Mouse (Mus musculus): Measurements from ENCODE around the gene Mtx1. TPM values are rescaled to one million over a fixed set of nuclear protein-coding genes. Genes with fewer than 3 reads are reported as not detected.

Gene Mtx1
- 96.9 and 98.6 TPM in 2 replicates for polyA plus RNA-seq (2011; ENCODE audit: insufficient read length, low read depth, missing spikeins)

DNA sequence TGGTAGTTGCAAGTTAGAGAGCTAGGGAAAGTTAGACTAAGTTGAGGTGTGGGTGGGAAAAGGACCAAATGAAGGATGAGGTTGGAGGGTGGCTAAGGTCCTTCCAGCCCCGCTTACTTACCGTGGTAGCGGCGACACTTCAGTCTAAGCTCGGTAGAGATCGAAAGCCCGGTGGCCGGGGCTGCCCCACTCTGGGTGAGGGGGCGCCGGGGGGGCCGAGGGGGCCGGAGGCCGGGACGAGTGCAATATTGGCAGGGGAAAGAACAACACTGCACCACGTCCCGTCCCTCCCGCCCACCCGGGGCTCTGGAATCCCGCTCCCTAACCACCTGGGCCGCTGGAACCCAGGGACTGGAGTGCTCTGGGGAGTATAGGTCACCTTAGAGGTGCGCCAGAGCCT, at the start of gene Mtx1:
Gene Mtx1 (minus strand): TSS at position 189 of the 400 bp plus-strand sequence.
- no peak for TF ChIP-seq CTCF (IDR thresholded peaks at IDR 0.05; ENCODE audit: borderline replicate concordance, insufficient read depth, low read length)
- no peak for TF ChIP-seq POLR2A (IDR thresholded peaks at IDR 0.05; ENCODE audit: low read depth, low read length)
- Histone ChIP-seq H3K4me3 (ENCODE audit: insufficient read depth, low read length) (peak within 1 kb of the TSS; percentile 26), H3K27ac (ENCODE audit: insufficient read depth, low read length) (peak within 1 kb of the TSS; percentile 87), H3K4me1 (ENCODE audit: control insufficient read depth, insufficient read depth, low read length) (0 out of 2 replicates have a peak, but pooled peaks cover 8% of the 10 kb centered on the region)

DNA sequence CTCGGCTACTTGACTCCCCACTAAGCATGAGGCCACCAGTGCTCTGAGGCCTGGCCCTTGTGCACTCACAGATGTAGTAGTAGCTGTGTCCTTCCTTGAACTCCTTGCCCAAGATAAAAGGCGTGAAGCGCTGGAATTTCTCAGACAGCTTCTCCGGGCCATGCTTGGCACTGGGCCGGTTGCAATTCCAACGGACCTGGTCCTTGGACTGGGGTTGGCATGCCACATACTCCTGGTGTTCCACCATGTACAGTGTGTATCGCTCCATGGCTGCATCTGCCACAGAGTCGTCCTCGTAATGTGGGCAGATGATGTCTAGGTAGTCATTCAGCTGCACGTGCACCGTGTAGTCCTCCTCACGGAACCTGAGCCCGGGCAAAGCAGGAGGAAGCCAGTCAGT, 49.2 kb upstream of the Mtx1 start:
- no peak overlapping the region for H3K27ac ChIP-seq (ENCODE audit: insufficient read depth, low read length)
- TF ChIP-seq CTCF (IDR thresholded peaks at IDR 0.05; ENCODE audit: borderline replicate concordance, insufficient read depth, low read length) = no peak
- TF ChIP-seq POLR2A (IDR thresholded peaks at IDR 0.05; ENCODE audit: low read depth, low read length) = no peak
- H3K4me3 ChIP-seq (ENCODE audit: insufficient read depth, low read length) = no peak overlapping the region
- peaks cover 2% of the 10 kb centered on the region; the same call in 1 of the 2 replicates for H3K4me1 ChIP-seq (ENCODE audit: control insufficient read depth, insufficient read depth, low read length)

DNA sequence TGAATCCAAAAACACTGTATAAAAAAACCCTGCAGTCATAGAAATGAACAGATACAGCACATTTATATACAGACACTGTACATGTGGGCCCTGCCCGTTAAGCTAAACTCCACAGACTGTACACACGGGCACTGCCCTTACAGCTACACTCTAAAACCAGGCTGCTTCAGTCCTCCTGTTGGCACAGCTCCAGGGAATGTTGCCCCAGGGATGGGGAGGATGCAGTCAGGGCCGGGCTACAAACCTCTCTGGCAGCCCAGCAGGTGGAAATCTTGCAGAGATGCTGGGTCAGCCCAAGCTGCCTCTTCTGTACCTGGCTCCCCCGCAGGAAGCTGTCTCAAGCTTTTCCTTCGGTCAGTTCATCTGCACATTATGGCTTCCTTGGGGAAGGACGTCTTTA, 44.9 kb upstream of the Mtx1 start:
- peaks cover 4% of the 10 kb centered on the region; the same call in 1 of the 2 replicates for H3K4me1 ChIP-seq (ENCODE audit: control insufficient read depth, insufficient read depth, low read length)
- TF ChIP-seq POLR2A (IDR thresholded peaks at IDR 0.05; ENCODE audit: low read depth, low read length) (no peak), CTCF (IDR thresholded peaks at IDR 0.05; ENCODE audit: borderline replicate concordance, insufficient read depth, low read length) (no peak)
- no peak overlapping the region for H3K27ac ChIP-seq (ENCODE audit: insufficient read depth, low read length)
- no peak overlapping the region for H3K4me3 ChIP-seq (ENCODE audit: insufficient read depth, low read length)

DNA sequence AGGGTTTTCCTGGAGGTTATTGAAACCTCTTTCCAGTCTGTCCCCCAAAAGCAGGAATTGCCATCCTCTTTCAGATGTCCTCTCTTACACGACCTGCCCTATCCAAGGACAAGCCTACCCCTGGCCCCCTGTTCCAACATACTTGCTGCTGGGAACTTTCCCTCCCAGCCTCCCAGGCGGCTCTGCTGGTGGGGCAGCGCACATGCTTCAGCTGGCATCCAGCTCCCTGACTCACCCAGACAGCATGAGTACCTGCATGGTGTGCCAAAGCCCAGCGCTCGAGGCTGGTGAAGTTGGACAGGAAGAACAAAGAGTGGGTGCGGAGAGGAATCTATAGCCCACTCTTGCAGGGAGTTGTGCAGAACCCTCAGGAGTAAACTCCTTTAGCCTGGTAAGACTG, 44.0 kb upstream of the Mtx1 start:
- TF ChIP-seq POLR2A (IDR thresholded peaks at IDR 0.05; ENCODE audit: low read depth, low read length) (no peak), CTCF (IDR thresholded peaks at IDR 0.05; ENCODE audit: borderline replicate concordance, insufficient read depth, low read length) (no peak)
- no peak overlapping the region for H3K4me3 ChIP-seq (ENCODE audit: insufficient read depth, low read length)
- H3K4me1 ChIP-seq (ENCODE audit: control insufficient read depth, insufficient read depth, low read length) = peaks cover 4% of the 10 kb centered on the region; the same call in 1 of the 2 replicates
- peak overlapping the region; percentile 78 for H3K27ac ChIP-seq (ENCODE audit: insufficient read depth, low read length)

DNA sequence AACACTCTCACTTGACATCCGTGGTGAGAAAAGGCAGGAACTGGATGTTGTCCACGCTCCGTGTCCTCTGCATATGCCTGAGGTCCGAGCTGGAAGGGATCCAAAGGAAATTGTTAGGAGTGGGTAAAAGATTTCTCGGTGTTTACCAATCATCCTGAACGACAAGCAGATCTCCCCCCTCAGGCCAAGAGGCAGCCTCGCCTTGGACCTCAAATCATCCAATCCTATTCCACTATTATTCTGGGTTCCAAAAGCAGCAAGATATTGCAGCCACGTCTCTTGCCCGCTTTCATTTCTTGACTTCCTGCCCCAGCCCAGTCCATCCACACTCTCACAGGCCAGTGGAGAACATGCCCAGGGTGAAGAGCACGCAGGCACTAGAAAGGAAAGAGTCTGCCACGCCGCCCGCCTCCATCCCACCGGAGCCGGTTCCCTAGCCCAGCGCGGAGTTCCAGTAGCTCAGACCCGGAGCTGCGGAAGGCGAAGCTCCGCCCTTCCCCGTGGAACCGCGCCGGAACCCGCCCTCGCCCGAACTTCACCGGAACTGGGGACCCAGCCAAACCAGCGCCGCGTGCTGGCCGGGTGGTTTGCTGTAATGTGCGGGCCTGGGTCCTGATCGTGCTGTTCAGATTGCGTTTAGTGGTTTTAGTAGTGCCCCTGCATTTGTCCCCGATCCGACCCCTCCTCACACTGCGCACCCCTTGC, 43.3 kb upstream of the Mtx1 start, which contains the start of gene Slc50a1:
Gene Slc50a1 (minus strand): TSS at position 520 of the 705 bp plus-strand sequence.
- H3K27ac ChIP-seq (ENCODE audit: insufficient read depth, low read length) = peak within 1 kb of the TSS; percentile 78
- peak; percentile 16; the same call in 1 of the 2 replicates for TF ChIP-seq CTCF (IDR thresholded peaks at IDR 0.05; ENCODE audit: borderline replicate concordance, insufficient read depth, low read length)
- TF ChIP-seq POLR2A (IDR thresholded peaks at IDR 0.05; ENCODE audit: low read depth, low read length) = peak; percentile 88
- H3K4me3 ChIP-seq (ENCODE audit: insufficient read depth, low read length) = peak within 1 kb of the TSS; percentile 55
- peaks cover 4% of the 10 kb centered on the region; the same call in 1 of the 2 replicates for H3K4me1 ChIP-seq (ENCODE audit: control insufficient read depth, insufficient read depth, low read length)

DNA sequence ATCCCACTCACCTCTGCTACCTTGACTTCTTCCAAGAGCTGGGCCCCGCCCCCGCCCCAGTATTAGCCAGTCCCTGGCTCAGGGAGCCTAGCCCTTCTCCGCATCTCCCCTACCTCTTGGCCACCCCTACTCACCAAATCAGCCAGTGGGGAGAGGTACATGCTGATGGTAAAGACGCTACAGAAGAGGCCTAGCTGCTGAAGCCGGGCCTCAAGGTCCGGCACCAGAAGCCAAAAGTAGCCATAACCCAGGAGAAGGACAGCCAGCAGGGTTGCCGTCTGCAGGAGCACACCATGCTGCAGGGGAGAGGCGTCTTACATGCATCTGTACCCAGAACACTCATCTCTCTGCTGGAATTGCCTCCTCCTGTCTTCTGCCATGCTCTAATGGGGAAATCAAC, 42.0 kb upstream of the Mtx1 start:
- H3K4me3 ChIP-seq (ENCODE audit: insufficient read depth, low read length) = no peak overlapping the region
- no peak for TF ChIP-seq POLR2A (IDR thresholded peaks at IDR 0.05; ENCODE audit: low read depth, low read length)
- H3K27ac ChIP-seq (ENCODE audit: insufficient read depth, low read length) = no peak overlapping the region
- H3K4me1 ChIP-seq (ENCODE audit: control insufficient read depth, insufficient read depth, low read length) = peaks cover 4% of the 10 kb centered on the region; the same call in 1 of the 2 replicates

DNA sequence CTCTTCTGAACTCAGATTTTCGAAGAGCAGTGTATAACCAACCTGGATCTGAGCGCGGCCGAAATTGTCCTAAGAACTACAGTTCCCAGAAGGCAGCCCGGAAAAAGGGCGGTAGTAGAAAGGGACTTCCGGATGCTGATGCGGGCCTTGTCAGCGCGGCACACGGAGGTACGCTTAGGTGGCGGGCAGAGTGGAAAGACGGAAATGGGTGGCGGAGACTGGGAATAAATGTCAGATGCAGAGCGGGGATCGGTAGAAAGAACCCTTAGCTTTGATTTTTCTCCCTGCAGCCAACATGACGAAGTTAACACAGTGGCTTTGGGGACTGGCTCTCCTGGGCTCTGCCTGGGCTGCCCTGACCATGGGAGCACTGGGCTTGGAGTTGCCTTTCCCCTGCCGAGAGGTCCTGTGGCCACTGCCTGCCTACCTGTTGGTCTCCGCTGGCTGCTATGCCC, 39.6 kb upstream of the Mtx1 start:
- TF ChIP-seq POLR2A (IDR thresholded peaks at IDR 0.05; ENCODE audit: low read depth, low read length) = peak; percentile 96
- TF ChIP-seq CTCF (IDR thresholded peaks at IDR 0.05; ENCODE audit: borderline replicate concordance, insufficient read depth, low read length) = no peak

DNA sequence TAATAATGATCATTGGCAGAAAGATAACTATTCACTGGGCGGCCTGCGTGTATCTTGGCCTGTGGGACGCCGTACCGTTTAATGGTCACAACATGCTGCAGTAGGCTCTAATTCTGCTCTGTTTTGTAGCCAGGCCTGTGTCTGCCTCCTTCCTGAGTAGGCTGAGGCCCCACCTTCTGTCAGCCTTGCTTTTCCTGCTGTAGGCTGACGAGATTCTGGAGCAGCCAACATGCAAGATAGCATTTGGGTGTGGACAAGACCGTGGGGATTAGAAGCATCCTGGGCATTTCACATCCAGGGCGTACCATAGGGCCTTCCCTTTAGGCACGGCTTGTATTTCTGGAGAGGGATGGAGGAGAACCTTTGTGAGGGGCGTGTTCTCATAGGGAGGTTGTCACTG, 35.5 kb upstream of the Mtx1 start:
- H3K4me3 ChIP-seq (ENCODE audit: insufficient read depth, low read length) = no peak overlapping the region
- no peaks in the 10 kb centered on the region for H3K4me1 ChIP-seq (ENCODE audit: control insufficient read depth, insufficient read depth, low read length)
- TF ChIP-seq CTCF (IDR thresholded peaks at IDR 0.05; ENCODE audit: borderline replicate concordance, insufficient read depth, low read length) (no peak), POLR2A (IDR thresholded peaks at IDR 0.05; ENCODE audit: low read depth, low read length) (no peak)
- no peak overlapping the region for H3K27ac ChIP-seq (ENCODE audit: insufficient read depth, low read length)

More for the DNA sequence above, 39.6 kb upstream of the Mtx1 start:
- Histone ChIP-seq H3K4me1 (ENCODE audit: control insufficient read depth, insufficient read depth, low read length) (peaks cover 4% of the 10 kb centered on the region; the same call in 1 of the 2 replicates), H3K4me3 (ENCODE audit: insufficient read depth, low read length) (peak overlapping the region; percentile 65), H3K27ac (ENCODE audit: insufficient read depth, low read length) (no peak overlapping the region)

DNA sequence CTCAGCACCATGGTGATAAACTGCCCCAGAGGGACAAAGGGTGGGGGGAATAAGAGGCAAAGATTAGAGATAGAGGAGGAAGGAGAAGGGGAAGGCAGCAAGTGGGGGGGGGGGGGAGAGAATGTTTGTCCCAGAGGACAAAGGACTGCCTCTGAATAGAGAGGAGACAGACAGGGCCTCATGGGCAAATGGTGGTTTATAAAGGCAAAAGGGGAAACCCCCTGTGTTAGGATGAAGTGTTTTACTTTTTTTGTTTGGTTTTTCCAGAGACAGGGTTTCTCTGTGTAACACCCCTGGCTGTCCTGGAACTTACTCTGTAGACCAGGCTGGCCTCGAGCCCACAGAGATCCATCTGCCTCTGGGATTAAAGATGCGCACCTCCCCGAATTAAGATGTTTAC, 33.3 kb upstream of the Mtx1 start:
- no peak for TF ChIP-seq CTCF (IDR thresholded peaks at IDR 0.05; ENCODE audit: borderline replicate concordance, insufficient read depth, low read length)
- no peak for TF ChIP-seq POLR2A (IDR thresholded peaks at IDR 0.05; ENCODE audit: low read depth, low read length)
- Histone ChIP-seq H3K27ac (ENCODE audit: insufficient read depth, low read length) (no peak overlapping the region), H3K4me3 (ENCODE audit: insufficient read depth, low read length) (no peak overlapping the region), H3K4me1 (ENCODE audit: control insufficient read depth, insufficient read depth, low read length) (no peaks in the 10 kb centered on the region)

DNA sequence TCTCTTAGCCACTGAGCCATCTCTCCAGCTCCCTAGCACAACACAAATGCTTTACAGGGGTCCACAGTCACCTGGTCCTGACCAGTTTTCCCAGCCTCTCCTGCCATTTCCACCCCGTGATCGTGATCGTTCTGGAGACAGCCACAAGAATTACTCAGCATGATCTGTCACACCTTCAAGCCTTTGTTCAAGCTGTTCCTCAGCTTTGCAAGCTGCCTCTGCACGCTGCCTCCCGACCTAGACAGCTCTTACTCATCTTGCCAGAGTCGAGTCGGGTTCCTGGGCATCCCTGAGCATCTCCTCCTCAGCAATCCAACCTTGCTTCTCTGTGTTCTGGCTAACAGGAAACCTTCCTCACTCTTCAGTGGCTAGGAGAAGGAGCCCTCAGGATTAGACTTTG, 32.2 kb upstream of the Mtx1 start, which contains the start of gene Dpm3:
Gene Dpm3 (plus strand): TSS at position 283 of the 400 bp plus-strand sequence.
- no peak for TF ChIP-seq POLR2A (IDR thresholded peaks at IDR 0.05; ENCODE audit: low read depth, low read length)
- TF ChIP-seq CTCF (IDR thresholded peaks at IDR 0.05; ENCODE audit: borderline replicate concordance, insufficient read depth, low read length) = no peak
- Histone ChIP-seq H3K27ac (ENCODE audit: insufficient read depth, low read length) (no peak within 1 kb of the TSS), H3K4me3 (ENCODE audit: insufficient read depth, low read length) (no peak within 1 kb of the TSS), H3K4me1 (ENCODE audit: control insufficient read depth, insufficient read depth, low read length) (no peaks in the 10 kb centered on the region)
